Mouse (Mus musculus) T-cell, adult 2 months (primary cell): ENCODE results near the gene Ntf5.

Experiments
- DNase-seq: peaks from one replicate; pipeline ENCODE4 v3.0.0; 2022; ENCODE audit warnings: low spot score

The Ntf5 gene

GRCm38 (mm10) chr7:45435038-45435437, 21.5 kb downstream of the Ntf5 start:
- no peak for DNase-seq

GRCm38 (mm10) chr7:45436444-45436843, 22.9 kb downstream of the Ntf5 start:
- no peak for DNase-seq

GRCm38 (mm10) chr7:45437046-45437445, 23.6 kb downstream of the Ntf5 start:
- no peak for DNase-seq

GRCm38 (mm10) chr7:45437521-45438276, 24.2 kb downstream of the Ntf5 start, which contains the start of gene Ruvbl2:
Ruvbl2 (minus strand) TSS chr7:45438096.
- DNase-seq = no peak

- DNase-seq = no peak
Observed at GRCm38 (mm10) chr7:45443526-45444420, 30.3 kb downstream of the Ntf5 start.

GRCm38 (mm10) chr7:45446589-45446988, 33.1 kb downstream of the Ntf5 start:
- DNase-seq = no peak

- DNase-seq = peak; percentile 13
Observed at GRCm38 (mm10) chr7:45447325-45447990, 34.0 kb downstream of the Ntf5 start.

- DNase-seq = no peak
Observed at GRCm38 (mm10) chr7:45449974-45450373, 36.5 kb downstream of the Ntf5 start.

GRCm38 (mm10) chr7:45451344-45451982, 38.0 kb downstream of the Ntf5 start:
- peak; percentile 82 for DNase-seq

- no peak for DNase-seq
Observed at GRCm38 (mm10) chr7:45454971-45455370, 41.5 kb downstream of the Ntf5 start.

- DNase-seq = no peak
Observed at GRCm38 (mm10) chr7:45455932-45456696, 42.6 kb downstream of the Ntf5 start.

- DNase-seq = no peak
Observed at GRCm38 (mm10) chr7:45456721-45457203, 43.3 kb downstream of the Ntf5 start.

GRCm38 (mm10) chr7:45457204-45458060, 43.9 kb downstream of the Ntf5 start:
- no peak for DNase-seq

GRCm38 (mm10) chr7:45458748-45459563, 45.5 kb downstream of the Ntf5 start:
- peak; percentile 70 for DNase-seq

- DNase-seq = peak; percentile 94
Observed at GRCm38 (mm10) chr7:45459564-45460140, 46.2 kb downstream of the Ntf5 start, which contains the start of gene Ftl1. Ftl1 (minus strand) TSS chr7:45459884.

GRCm38 (mm10) chr7:45460377-45460776, 46.9 kb downstream of the Ntf5 start:
- DNase-seq = no peak

GRCm38 (mm10) chr7:45460860-45461314, 47.4 kb downstream of the Ntf5 start:
- DNase-seq = no peak

GRCm38 (mm10) chr7:45461326-45461725, 47.8 kb downstream of the Ntf5 start:
- DNase-seq = no peak

- DNase-seq = no peak
Observed at GRCm38 (mm10) chr7:45461781-45462180, 48.3 kb downstream of the Ntf5 start.
